Mouse (Mus musculus) 416B (cell line): ENCODE measurements around the gene Rbms2.
A peak's percentile ranks its signal among the peaks of the same experiment; 100 is the strongest.

Source experiments
- DNase-seq: peaks from one replicate; pipeline ENCODE4 v3.0.0; 2011; ENCODE audit warnings: low read depth

Rbms2 gene

GRCm38 (mm10) chr10:128135374-128135773 lies 44.7 kb downstream of the Rbms2 start:
- DNase-seq: no peak

GRCm38 (mm10) chr10:128133650-128134332 lies 46.3 kb downstream of the Rbms2 start:
- no peak for DNase-seq

- DNase-seq: no peak
Observed at GRCm38 (mm10) chr10:128131812-128132211, 48.3 kb downstream of the Rbms2 start.

GRCm38 (mm10) chr10:128131297-128131696 lies 48.8 kb downstream of the Rbms2 start:
- DNase-seq: peak; percentile 9

- DNase-seq: no peak
Observed at GRCm38 (mm10) chr10:128128143-128128542, 52.0 kb downstream of the Rbms2 start.

GRCm38 (mm10) chr10:128127497-128127896 lies 52.6 kb downstream of the Rbms2 start:
- no peak for DNase-seq

GRCm38 (mm10) chr10:128125951-128126350 lies 54.1 kb downstream of the Rbms2 start:
- DNase-seq: no peak

GRCm38 (mm10) chr10:128124831-128125230 lies 55.3 kb downstream of the Rbms2 start:
- no peak for DNase-seq

GRCm38 (mm10) chr10:128123833-128124232 lies 56.3 kb downstream of the Rbms2 start:
- DNase-seq: no peak

- no peak for DNase-seq
Observed at GRCm38 (mm10) chr10:128111227-128111626, 68.9 kb downstream of the Rbms2 start.

- DNase-seq: no peak
Observed at GRCm38 (mm10) chr10:128110103-128110761, 69.9 kb downstream of the Rbms2 start.

GRCm38 (mm10) chr10:128097587-128097971 lies 82.5 kb downstream of the Rbms2 start:
- peak; percentile 66 for DNase-seq

- DNase-seq: peak; percentile 80
Observed at GRCm38 (mm10) chr10:128096693-128097586, 83.2 kb downstream of the Rbms2 start.

GRCm38 (mm10) chr10:128096313-128096692 lies 83.8 kb downstream of the Rbms2 start:
- DNase-seq: no peak

- DNase-seq: no peak
Observed at GRCm38 (mm10) chr10:128095003-128095636, 85.0 kb downstream of the Rbms2 start.

GRCm38 (mm10) chr10:128094340-128094968 lies 85.6 kb downstream of the Rbms2 start:
- DNase-seq: peak; percentile 97

- peak; percentile 57 for DNase-seq
Observed at GRCm38 (mm10) chr10:128093496-128094294, 86.4 kb downstream of the Rbms2 start.

- DNase-seq: peak; percentile 78
Observed at GRCm38 (mm10) chr10:128092506-128093495, 87.3 kb downstream of the Rbms2 start.
